Mouse (Mus musculus): ENCODE data around the gene Rgsl1. TPM values are rescaled to one million over a fixed set of nuclear protein-coding genes. Genes with fewer than 3 reads are reported as not detected.

Rgsl1 gene
- polyA plus RNA-seq, 1 experiment from 2014 or later: 0.05 TPM

DNA sequence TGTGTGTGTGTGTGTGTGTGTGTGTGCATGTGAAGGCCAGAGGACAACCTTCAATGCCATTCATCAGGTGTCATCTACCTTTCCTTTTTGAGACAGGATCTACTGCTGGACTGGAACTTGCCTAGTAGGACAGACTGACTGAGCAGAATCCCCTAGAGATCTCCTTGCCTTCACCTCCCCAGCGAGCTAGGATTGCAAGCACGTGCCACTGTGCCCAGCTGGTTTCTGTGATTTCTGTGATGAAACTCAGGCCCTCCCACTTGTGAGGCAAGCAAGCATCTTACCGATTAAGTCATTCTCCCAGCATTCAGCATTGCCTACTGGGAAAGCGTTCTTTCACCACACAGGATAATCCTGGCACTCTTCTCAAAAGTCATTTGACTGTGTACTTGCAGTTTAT is 13.2 kb downstream of the Rgsl1 start:
- H3K4me1 ChIP-seq (replicated peaks; ENCODE audit: control insufficient read depth, insufficient read depth): no peaks in the 10 kb centered on the region
- ATAC-seq (ENCODE audit: low FRiP score, low TSS enrichment): no peak
- H3K27me3 ChIP-seq (ENCODE audit: control insufficient read depth, insufficient read depth, low read length): no peaks in the 10 kb centered on the region
- no peaks in the 10 kb centered on the region for H3K36me3 ChIP-seq (ENCODE audit: control insufficient read depth, insufficient read depth, low read length)
- no peak for DNase-seq (ENCODE audit: low spot score)
- H3K9me3 ChIP-seq (ENCODE audit: control insufficient read depth, low read length): no peaks in the 10 kb centered on the region
- H3K4me3 ChIP-seq (ENCODE audit: low read depth, low read length): no peak overlapping the region
- no peak overlapping the region for H3K27ac ChIP-seq (replicated peaks)
- 80% methylated on average over 4 of the region's 4 CpGs for WGBS
- H3K9ac ChIP-seq (ENCODE audit: low read length): no peak overlapping the region
- no peak overlapping the region for H3K4me2 ChIP-seq (replicated peaks; ENCODE audit: low read depth)
- TF ChIP-seq CTCF (IDR thresholded peaks at IDR 0.05; ENCODE audit: low read depth): no peak
- no peak for TF ChIP-seq EP300 (optimal IDR thresholded peaks at IDR 0.05)

GRCm38 (mm10) chr1:153820216-153820615 is 23.7 kb downstream of the Rgsl1 start:
- TF ChIP-seq CTCF (IDR thresholded peaks at IDR 0.05; ENCODE audit: low read depth) (no peak), EP300 (optimal IDR thresholded peaks at IDR 0.05) (no peak)
- ATAC-seq (ENCODE audit: low FRiP score, low TSS enrichment): no peak
- 0 out of 2 replicates have a peak, but pooled peaks cover under 1% of the 10 kb centered on the region for H3K9me3 ChIP-seq (ENCODE audit: control insufficient read depth, low read length)
- no peak overlapping the region for H3K4me3 ChIP-seq (ENCODE audit: low read depth, low read length)
- no peak overlapping the region for H3K4me2 ChIP-seq (replicated peaks; ENCODE audit: low read depth)
- 79% methylated on average over 3 of the region's 3 CpGs for WGBS
- H3K4me1 ChIP-seq (replicated peaks; ENCODE audit: control insufficient read depth, insufficient read depth): no peaks in the 10 kb centered on the region
- H3K27ac ChIP-seq (replicated peaks): no peak overlapping the region
- no peak overlapping the region for H3K9ac ChIP-seq (ENCODE audit: low read length)
- H3K27me3 ChIP-seq (ENCODE audit: control insufficient read depth, insufficient read depth, low read length): no peaks in the 10 kb centered on the region
- no peak for DNase-seq (ENCODE audit: low spot score)
- no peaks in the 10 kb centered on the region for H3K36me3 ChIP-seq (ENCODE audit: control insufficient read depth, insufficient read depth, low read length)

GRCm38 (mm10) chr1:153814278-153814677 is 29.7 kb downstream of the Rgsl1 start:
- WGBS: 21% methylated on average over 2 of the region's 2 CpGs
- no peak overlapping the region for H3K4me2 ChIP-seq (replicated peaks; ENCODE audit: low read depth)
- no peak for DNase-seq (ENCODE audit: low spot score)

DNA sequence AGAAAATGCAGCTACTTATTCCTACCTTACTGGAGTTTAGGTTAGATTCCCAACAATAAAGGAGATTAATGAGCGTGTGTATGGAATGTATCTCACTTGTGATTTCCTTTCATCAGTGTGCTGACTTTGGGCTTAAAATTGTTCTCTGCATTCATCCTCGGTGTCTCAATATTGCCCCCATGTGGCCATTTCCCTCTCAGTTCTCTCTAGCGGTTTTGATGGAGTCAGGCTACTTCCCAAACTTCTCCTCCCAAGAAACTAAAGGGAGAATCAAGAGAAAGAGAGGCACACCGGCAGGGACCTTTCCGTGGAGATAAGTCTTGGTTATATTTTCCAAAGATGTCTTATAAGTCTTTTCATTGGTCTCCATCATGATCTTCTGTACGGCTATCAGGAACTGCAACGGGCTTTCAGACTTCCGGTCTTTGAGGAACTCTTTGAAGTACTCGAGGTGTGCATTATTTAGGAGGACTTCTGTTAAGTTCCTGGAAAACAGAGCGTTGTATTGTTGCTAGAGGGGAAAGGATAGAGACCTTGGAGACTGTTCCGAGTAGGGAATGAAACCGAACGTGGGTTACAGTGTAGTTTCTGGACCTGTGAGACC is 36.5 kb downstream of the Rgsl1 start:
- peak; percentile 64 for DNase-seq (ENCODE audit: low spot score)

More at GRCm38 (mm10) chr1:153814278-153814677, 29.7 kb downstream of the Rgsl1 start:
- H3K4me3 ChIP-seq (ENCODE audit: low read depth, low read length): no peak overlapping the region
- no peak for TF ChIP-seq CTCF (IDR thresholded peaks at IDR 0.05; ENCODE audit: low read depth)
- no peak for TF ChIP-seq EP300 (optimal IDR thresholded peaks at IDR 0.05)
- no peaks in the 10 kb centered on the region for H3K27me3 ChIP-seq (ENCODE audit: control insufficient read depth, insufficient read depth, low read length)
- H3K27ac ChIP-seq (replicated peaks): no peak overlapping the region
- no peak overlapping the region for H3K9ac ChIP-seq (ENCODE audit: low read length)
- H3K9me3 ChIP-seq (ENCODE audit: control insufficient read depth, low read length): 0 out of 2 replicates have a peak, but pooled peaks cover 2% of the 10 kb centered on the region
- no peak for ATAC-seq (ENCODE audit: low FRiP score, low TSS enrichment)
- H3K4me1 ChIP-seq (replicated peaks; ENCODE audit: control insufficient read depth, insufficient read depth): no peaks in the 10 kb centered on the region
- no peaks in the 10 kb centered on the region for H3K36me3 ChIP-seq (ENCODE audit: control insufficient read depth, insufficient read depth, low read length)

GRCm38 (mm10) chr1:153803530-153803929 is 40.4 kb downstream of the Rgsl1 start:
- Histone ChIP-seq H3K27ac (replicated peaks) (peak overlapping the region; percentile 61; the same call in 1 of the 2 replicates), H3K4me1 (replicated peaks; ENCODE audit: control insufficient read depth, insufficient read depth) (no peaks in the 10 kb centered on the region), H3K4me2 (replicated peaks; ENCODE audit: low read depth) (no peak overlapping the region), H3K27me3 (ENCODE audit: control insufficient read depth, insufficient read depth, low read length) (no peaks in the 10 kb centered on the region), H3K9ac (ENCODE audit: low read length) (no peak overlapping the region), H3K36me3 (ENCODE audit: control insufficient read depth, insufficient read depth, low read length) (no peaks in the 10 kb centered on the region), H3K9me3 (ENCODE audit: control insufficient read depth, low read length) (no peaks in the 10 kb centered on the region), H3K4me3 (ENCODE audit: low read depth, low read length) (no peak overlapping the region)
- no peak for TF ChIP-seq CTCF (IDR thresholded peaks at IDR 0.05; ENCODE audit: low read depth)
- TF ChIP-seq EP300 (optimal IDR thresholded peaks at IDR 0.05): no peak
- DNase-seq (ENCODE audit: low spot score) (no peak), ATAC-seq (ENCODE audit: low FRiP score, low TSS enrichment) (no peak)
- 71% methylated on average over 8 of the region's 8 CpGs for WGBS

More for the DNA sequence above, 36.5 kb downstream of the Rgsl1 start:
- H3K4me3 ChIP-seq (ENCODE audit: low read depth, low read length): no peak overlapping the region
- H3K36me3 ChIP-seq (ENCODE audit: control insufficient read depth, insufficient read depth, low read length): no peaks in the 10 kb centered on the region
- no peak overlapping the region for H3K9ac ChIP-seq (ENCODE audit: low read length)
- no peaks in the 10 kb centered on the region for H3K4me1 ChIP-seq (replicated peaks; ENCODE audit: control insufficient read depth, insufficient read depth)
- TF ChIP-seq CTCF (IDR thresholded peaks at IDR 0.05; ENCODE audit: low read depth) (peak; percentile 91), EP300 (optimal IDR thresholded peaks at IDR 0.05) (no peak)
- H3K4me2 ChIP-seq (replicated peaks; ENCODE audit: low read depth): no peak overlapping the region
- no peak for ATAC-seq (ENCODE audit: low FRiP score, low TSS enrichment)
- H3K27me3 ChIP-seq (ENCODE audit: control insufficient read depth, insufficient read depth, low read length): no peaks in the 10 kb centered on the region
- H3K27ac ChIP-seq (replicated peaks): no peak overlapping the region
- WGBS: 51% methylated on average over 13 of the region's 13 CpGs
- H3K9me3 ChIP-seq (ENCODE audit: control insufficient read depth, low read length): no peaks in the 10 kb centered on the region

DNA sequence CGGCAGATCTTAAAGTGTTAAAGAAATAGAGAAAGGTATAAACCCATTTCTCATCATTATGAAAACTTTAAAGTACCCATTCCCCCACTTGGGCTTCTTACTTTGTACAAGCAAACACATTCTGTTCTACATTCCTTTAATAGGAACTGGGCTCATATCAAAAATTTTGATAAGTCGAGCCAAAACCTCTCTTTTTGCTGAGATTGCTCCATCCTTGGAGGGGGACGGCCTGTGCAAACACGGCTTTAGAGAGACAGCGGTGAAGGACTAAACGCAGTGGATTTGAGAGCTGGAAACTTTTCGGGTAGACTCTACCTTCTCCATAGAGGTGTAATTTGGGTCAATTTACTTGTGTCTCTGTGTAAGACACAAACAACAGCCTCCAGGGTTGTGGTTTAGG is 41.3 kb downstream of the Rgsl1 start:
- H3K27ac ChIP-seq (replicated peaks): peak overlapping the region; percentile 61; the same call in 1 of the 2 replicates
- WGBS: 62% methylated on average over 7 of the region's 7 CpGs
- H3K4me1 ChIP-seq (replicated peaks; ENCODE audit: control insufficient read depth, insufficient read depth): no peaks in the 10 kb centered on the region
- H3K9ac ChIP-seq (ENCODE audit: low read length): no peak overlapping the region
- no peaks in the 10 kb centered on the region for H3K27me3 ChIP-seq (ENCODE audit: control insufficient read depth, insufficient read depth, low read length)
- H3K4me2 ChIP-seq (replicated peaks; ENCODE audit: low read depth): no peak overlapping the region
- ATAC-seq (ENCODE audit: low FRiP score, low TSS enrichment) (peak; percentile 18; the same call in 1 of the 2 replicates), DNase-seq (ENCODE audit: low spot score) (no peak)
- no peak overlapping the region for H3K4me3 ChIP-seq (ENCODE audit: low read depth, low read length)
- H3K36me3 ChIP-seq (ENCODE audit: control insufficient read depth, insufficient read depth, low read length): no peaks in the 10 kb centered on the region
- no peak for TF ChIP-seq EP300 (optimal IDR thresholded peaks at IDR 0.05)
- TF ChIP-seq CTCF (IDR thresholded peaks at IDR 0.05; ENCODE audit: low read depth): no peak
- no peaks in the 10 kb centered on the region for H3K9me3 ChIP-seq (ENCODE audit: control insufficient read depth, low read length)

All from stomach, postnatal 0 days (tissue).